Mouse (Mus musculus) lung, adult 2 months (tissue): ENCODE measurements around the gene Slc48a1. TPM values are rescaled to one million over a fixed set of nuclear protein-coding genes. Genes with fewer than 3 reads are reported as not detected.

ENCODE experiments used
- DNase-seq: peaks from one replicate; pipeline ENCODE4 v3.0.0; 2022
- H3K4me1 ChIP-seq: fragments of 200-500 bp; 2 replicates; pipeline ENCODE4 v1.6.1; 2011; ENCODE audit warnings: low read length; ENCODE audit not compliant: control insufficient read depth, insufficient read depth
- H3K4me3 ChIP-seq: fragments of 200-500 bp; replicated peaks from 2 replicates; pipeline ENCODE3; 2011; ENCODE audit warnings: low read depth, mild to moderate bottlenecking, control low read depth, low read length; ENCODE audit errors: extremely low read depth
- CTCF ChIP-seq: fragments of 200-500 bp; IDR thresholded peaks from 2 replicates; pipeline ENCODE4 v1.5.1; 2011; ENCODE audit warnings: mild to moderate bottlenecking, low read length, control low read depth; ENCODE audit not compliant: insufficient read depth
- POLR2A ChIP-seq: fragments of 200-500 bp; IDR thresholded peaks from 2 replicates; pipeline ENCODE4 v1.6.1; 2011; ENCODE audit warnings: low read depth, mild to moderate bottlenecking, control low read depth, low read length, borderline replicate concordance; ENCODE audit errors: extremely low read depth
- WGBS: fragments of 180-500 bp; shearing (Covaris S2); methylation state at CpG from one replicate; pipeline ENCODE4 v1.1.7; 2018; 5-methylcytosine and 5-hydroxymethylcytosine counted together
- polyA plus RNA-seq: library from polyadenylated mRNA; depleted of rRNA; stranded (reverse); fragments of >200 nt; gene quantifications from 2 replicates; pipeline ENCODE4 v1.2.3, GENCODE M21; 2012

Slc48a1 gene
- polyA plus RNA-seq, 1 experiment, result 174 TPM

- no peak for DNase-seq
- no peak overlapping the region for H3K4me3 ChIP-seq
- TF ChIP-seq CTCF, result no peak
- no peak for TF ChIP-seq POLR2A
- no peaks in the 10 kb centered on the region for H3K4me1 ChIP-seq
- 95% methylated on average over 10 of the region's 10 CpGs for WGBS
Observed at GRCm38 (mm10) chr15:97795559-97796235, 17.4 kb downstream of the Slc48a1 start.

DNA sequence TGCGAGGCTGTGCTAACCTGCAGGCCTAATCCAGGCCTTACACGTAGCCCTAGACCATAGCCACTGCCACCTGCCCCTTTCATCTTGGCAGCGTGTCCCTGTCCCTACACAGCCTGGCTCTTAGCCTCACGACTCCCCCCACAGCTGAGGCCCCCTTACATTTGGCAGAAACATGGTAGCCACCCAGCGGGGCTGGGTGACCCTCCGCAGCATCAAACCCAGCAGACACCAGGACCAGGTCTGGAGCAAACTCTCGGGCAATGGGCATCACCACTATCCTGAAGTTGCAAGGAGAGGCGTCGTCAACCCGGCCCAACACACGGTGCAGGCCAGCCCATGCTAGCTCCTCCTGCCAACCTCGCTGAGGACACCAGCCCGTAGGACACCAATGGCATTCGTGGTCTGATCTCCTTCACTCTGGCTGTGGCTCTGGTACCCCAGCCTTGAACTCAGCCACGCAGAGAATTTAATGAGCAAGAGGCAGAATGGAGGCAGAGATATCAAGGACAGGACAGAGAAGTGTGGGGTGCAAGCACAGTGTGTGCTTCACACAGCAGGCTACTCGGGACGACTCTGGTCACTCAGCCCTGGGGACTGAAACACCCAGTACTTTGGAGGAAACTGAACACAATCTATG lies 18.5 kb downstream of the Slc48a1 start:
- no peak overlapping the region for H3K4me3 ChIP-seq
- WGBS, result 97% methylated on average over 17 of the region's 17 CpGs
- no peaks in the 10 kb centered on the region for H3K4me1 ChIP-seq
- TF ChIP-seq CTCF (no peak), POLR2A (no peak)
- no peak for DNase-seq

DNA sequence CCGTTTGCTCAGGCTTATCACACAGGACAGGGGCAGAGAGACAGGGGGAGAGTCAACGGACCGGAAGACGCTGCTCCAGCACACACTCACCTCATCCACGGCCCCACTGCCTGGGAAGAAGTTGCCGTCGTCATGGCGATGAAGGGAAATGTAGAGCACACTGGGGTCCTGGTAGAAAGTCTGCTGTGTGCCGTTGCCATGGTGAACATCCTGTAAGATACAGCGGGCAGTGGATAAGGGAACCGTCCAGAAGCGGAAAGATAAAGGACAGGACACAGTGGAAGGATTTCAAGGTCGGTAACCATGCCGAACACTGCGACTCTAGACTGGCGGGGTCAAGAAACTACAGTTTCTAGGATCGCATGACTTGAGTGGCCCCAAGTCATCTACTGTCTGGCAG lies 19.8 kb downstream of the Slc48a1 start:
- no peak for DNase-seq
- WGBS, result 67% methylated on average over 17 of the region's 17 CpGs
- Histone ChIP-seq H3K4me1 (no peaks in the 10 kb centered on the region), H3K4me3 (no peak overlapping the region)
- no peak for TF ChIP-seq CTCF
- TF ChIP-seq POLR2A, result no peak

GRCm38 (mm10) chr15:97799446-97799845 lies 21.1 kb downstream of the Slc48a1 start:
- no peak for DNase-seq
- Histone ChIP-seq H3K4me1 (no peaks in the 10 kb centered on the region), H3K4me3 (no peak overlapping the region)
- no peak for TF ChIP-seq CTCF
- no peak for TF ChIP-seq POLR2A
- WGBS, result 88% methylated on average over 11 of the region's 11 CpGs

GRCm38 (mm10) chr15:97800853-97801252 lies 22.5 kb downstream of the Slc48a1 start:
- 91% methylated on average over 13 of the region's 13 CpGs for WGBS
- DNase-seq, result no peak
- Histone ChIP-seq H3K4me3 (no peak overlapping the region), H3K4me1 (no peaks in the 10 kb centered on the region)
- no peak for TF ChIP-seq CTCF
- no peak for TF ChIP-seq POLR2A

GRCm38 (mm10) chr15:97801811-97802210 lies 23.5 kb downstream of the Slc48a1 start:
- WGBS, result 80% methylated on average over 7 of the region's 7 CpGs
- no peak for DNase-seq
- Histone ChIP-seq H3K4me1 (no peaks in the 10 kb centered on the region), H3K4me3 (no peak overlapping the region)
- TF ChIP-seq POLR2A, result no peak
- TF ChIP-seq CTCF, result no peak

DNA sequence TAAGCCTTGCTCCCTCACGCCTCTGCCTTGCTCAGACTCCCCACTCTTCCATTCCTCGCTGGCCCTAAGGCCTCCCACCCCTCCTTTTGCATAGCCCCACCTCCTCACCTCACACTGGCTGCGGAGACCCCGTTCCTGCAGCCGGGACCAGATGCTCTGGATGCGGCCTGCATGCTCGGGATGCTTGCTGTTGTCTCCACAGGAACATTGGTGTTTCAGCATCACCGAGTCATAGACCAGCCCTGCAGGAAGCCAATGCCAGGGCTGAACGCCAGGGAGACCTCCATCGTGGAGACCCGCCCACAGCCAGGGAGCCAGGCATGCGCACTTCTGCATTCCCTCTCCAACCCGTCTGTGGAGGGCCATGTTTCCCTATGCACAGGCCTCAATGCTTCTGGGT lies 24.3 kb downstream of the Slc48a1 start:
- 48% methylated on average over 13 of the region's 13 CpGs for WGBS
- Histone ChIP-seq H3K4me3 (no peak overlapping the region), H3K4me1 (no peaks in the 10 kb centered on the region)
- DNase-seq, result no peak
- TF ChIP-seq POLR2A (no peak), CTCF (no peak)

DNA sequence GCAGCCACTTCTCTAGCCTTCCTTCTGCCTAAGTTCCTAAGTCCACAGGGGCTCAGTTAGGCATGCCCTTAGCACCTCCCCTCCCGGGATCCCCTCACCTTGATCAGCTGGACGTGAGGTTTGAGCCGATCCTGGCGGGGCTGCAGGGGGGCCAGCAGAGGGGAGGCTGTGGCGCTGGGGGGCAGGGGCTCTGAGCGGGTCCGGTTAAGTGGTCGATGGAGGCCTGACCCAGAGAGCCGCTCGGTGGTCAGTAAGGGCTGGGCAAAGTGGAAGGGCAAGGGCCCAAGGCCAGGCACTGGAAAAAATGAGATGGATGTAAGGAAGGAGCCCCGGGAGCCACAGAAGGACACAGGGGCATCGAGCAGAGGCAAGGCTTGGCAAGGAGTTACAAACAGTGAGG lies 29.5 kb downstream of the Slc48a1 start:
- Histone ChIP-seq H3K4me3 (no peak overlapping the region), H3K4me1 (peaks cover 16% of the 10 kb centered on the region)
- no peak for DNase-seq
- WGBS, result 78% methylated on average over 12 of the region's 12 CpGs
- TF ChIP-seq CTCF, result no peak

- Histone ChIP-seq H3K4me3 (no peak overlapping the region), H3K4me1 (peaks cover 23% of the 10 kb centered on the region)
- DNase-seq, result no peak
- TF ChIP-seq CTCF (no peak), POLR2A (no peak)
- 89% methylated on average over 12 of the region's 14 CpGs for WGBS
Observed at GRCm38 (mm10) chr15:97808532-97808931, 30.2 kb downstream of the Slc48a1 start.

- Histone ChIP-seq H3K4me3 (no peak overlapping the region), H3K4me1 (peaks cover 30% of the 10 kb centered on the region)
- no peak for DNase-seq
- 77% methylated on average over 14 of the region's 14 CpGs for WGBS
- no peak for TF ChIP-seq CTCF
Observed at GRCm38 (mm10) chr15:97809206-97809605, 30.9 kb downstream of the Slc48a1 start.
